In genomic region chr8:83421354-83421753, GRCm38 (mm10) we compare ENCODE assay signal across 13 mouse cellular contexts. TPM values are rescaled to one million over a fixed set of nuclear protein-coding genes. Genes with fewer than 3 reads are reported as not detected.
"Had no signal": no experiment of that assay in that cellular context is flagged by ENCODE, and none has a peak within 500 bp of the region (broad histone marks: within the 10 kb centered on the region; RNA-seq: fewer than 3 reads in every experiment).

No protein-coding gene starts in this region.

- H3K4me3 ChIP-seq: kidney, embryonic 15.5 days; limb, embryonic 13.5 days; midbrain, embryonic 10.5 days; myocyte; neural tube, embryonic 15.5 days had no signal

- H3K9ac ChIP-seq: kidney, embryonic 15.5 days; limb, embryonic 13.5 days; liver, embryonic 14.5 days; lung, embryonic 14.5 days; neural tube, embryonic 15.5 days had no signal

- H3K4me1 ChIP-seq: kidney, embryonic 15.5 days; limb, embryonic 13.5 days; neural tube, embryonic 15.5 days had no signal

- H3K27me3 ChIP-seq: kidney, embryonic 15.5 days; limb, embryonic 13.5 days; neural tube, embryonic 15.5 days had no signal

- DNase-seq: left cerebral cortex, postnatal 4 days; lung, embryonic 14.5 days; lung, postnatal 10 days; lung, postnatal 4 days; midbrain, embryonic 14.5 days; thymus, postnatal 4 days had no signal

- H3K27ac ChIP-seq: kidney, embryonic 15.5 days; limb, embryonic 13.5 days; midbrain, embryonic 10.5 days; neural tube, embryonic 15.5 days; stomach, postnatal 0 days had no signal

- H3K36me3 ChIP-seq: kidney, embryonic 15.5 days; limb, embryonic 13.5 days; midbrain, embryonic 10.5 days had no signal

- H3K4me2 ChIP-seq: kidney, embryonic 15.5 days; limb, embryonic 13.5 days; lung, embryonic 14.5 days; neural tube, embryonic 15.5 days had no signal

- H3K9me3 ChIP-seq: kidney, embryonic 15.5 days; limb, embryonic 13.5 days; midbrain, embryonic 10.5 days; neural tube, embryonic 15.5 days had no signal

RNA-seq across cellular contexts. Expression of gene Clgn, which starts 31.7 kb away (rescaled TPM):
- polyA plus RNA-seq: myocyte had no signal
